Mouse (Mus musculus): ENCODE results near the gene Gm49450.

- no peak for TF ChIP-seq POLR2A (IDR thresholded peaks at IDR 0.05; ENCODE audit: low read depth, low read length)
- TF ChIP-seq CTCF (IDR thresholded peaks at IDR 0.05; ENCODE audit: extremely low read depth, insufficient read length, insufficient replicate concordance, low read depth, low read length): no peak
Measured at GRCm38 (mm10) chr15:98952063-98952455, 1.3 kb downstream of the Gm49450 start.

Measured in small intestine, adult 2 months (tissue).